Mouse (Mus musculus) hindbrain, embryonic 10.5 days (tissue): ENCODE measurements around the gene Cbarp. TPM values are rescaled to one million over a fixed set of nuclear protein-coding genes. Genes with fewer than 3 reads are reported as not detected.

Experiments
- polyA plus RNA-seq: library from polyadenylated mRNA; unstranded; fragments of >200 nt; fragmentation: Nextera tagmentation; extraction: Ambion mirVana; gene quantifications from 2 replicates; pipeline ENCODE4 v1.2.1, GENCODE M21; 2016

Gene Cbarp
- polyA plus RNA-seq, 1 experiment from 2014 or later, result 15.0 TPM

Other genes with a start within 250 kb of the Cbarp start
- not detected in 2 replicates for gene Cfd, start 250.0 kb downstream of the Cbarp start, polyA plus RNA-seq
- gene Med16, start 231.9 kb downstream of the Cbarp start, polyA plus RNA-seq, result 68.3 and 77.3 TPM in 2 replicates
- gene Gm26602, start 230.0 kb downstream of the Cbarp start, polyA plus RNA-seq, result 2.6 and 4.5 TPM in 2 replicates
- 0.72 and 0.80 TPM in 2 replicates for gene Kiss1r, start 223.9 kb downstream of the Cbarp start, polyA plus RNA-seq
- gene R3hdm4, start 219.6 kb downstream of the Cbarp start, polyA plus RNA-seq, result 130 and 152 TPM in 2 replicates
- 11.1 and 15.0 TPM in 2 replicates for gene Arid3a, start 213.8 kb downstream of the Cbarp start, polyA plus RNA-seq
- 128 and 140 TPM in 2 replicates for gene Wdr18, start 180.7 kb downstream of the Cbarp start, polyA plus RNA-seq
- gene Grin3b, start 170.1 kb downstream of the Cbarp start, polyA plus RNA-seq, result 0.35 TPM in 2 replicates
- 11.8 and 13.1 TPM in 2 replicates for gene Tmem259, start 156.5 kb downstream of the Cbarp start, polyA plus RNA-seq
- 201 and 223 TPM in 2 replicates for gene Cnn2, start 152.3 kb downstream of the Cbarp start, polyA plus RNA-seq
- 4.4 and 6.0 TPM in 2 replicates for gene Abca7, start 144.3 kb downstream of the Cbarp start, polyA plus RNA-seq
- gene Arhgap45, start 124.2 kb downstream of the Cbarp start, polyA plus RNA-seq, result 8.4 and 9.0 TPM in 2 replicates
- 261 and 268 TPM in 2 replicates for gene Polr2e, start 101.0 kb downstream of the Cbarp start, polyA plus RNA-seq
- 681 and 705 TPM in 2 replicates for gene Gpx4, start 93.7 kb downstream of the Cbarp start, polyA plus RNA-seq
- gene Sbno2, start 35.3 kb downstream of the Cbarp start, polyA plus RNA-seq, result 16.8 and 17.2 TPM in 2 replicates
- 18.5 and 21.1 TPM in 2 replicates for gene Stk11, start 25.0 kb downstream of the Cbarp start, polyA plus RNA-seq
- 484 and 504 TPM in 2 replicates for gene Atp5d, start 2.2 kb downstream of the Cbarp start, polyA plus RNA-seq
- 22.3 and 24.6 TPM in 2 replicates for gene Midn, start 7.4 kb upstream of the Cbarp start, polyA plus RNA-seq
- 95.3 and 153 TPM in 2 replicates for gene Cirbp, start 25.1 kb upstream of the Cbarp start, polyA plus RNA-seq
- 12.9 and 14.4 TPM in 2 replicates for gene 1600002K03Rik, start 32.1 kb upstream of the Cbarp start, polyA plus RNA-seq
- 41.3 and 43.7 TPM in 2 replicates for gene Efna2, start 38.6 kb upstream of the Cbarp start, polyA plus RNA-seq
- gene Mum1, start 85.6 kb upstream of the Cbarp start, polyA plus RNA-seq, result 63.6 and 102 TPM in 2 replicates
- gene Ndufs7, start 108.3 kb upstream of the Cbarp start, polyA plus RNA-seq, result 303 and 313 TPM in 2 replicates
- gene Gamt, start 120.2 kb upstream of the Cbarp start, polyA plus RNA-seq, result 38.3 and 45.1 TPM in 2 replicates
- 51.0 and 51.2 TPM in 2 replicates for gene Dazap1, start 120.7 kb upstream of the Cbarp start, polyA plus RNA-seq
- gene Rps15, start 151.6 kb upstream of the Cbarp start, polyA plus RNA-seq, result 971 and 1,039 TPM in 2 replicates
- 30.4 and 86.1 TPM in 2 replicates for gene Apc2, start 155.1 kb upstream of the Cbarp start, polyA plus RNA-seq
- 55.6 and 60.9 TPM in 2 replicates for gene 2310011J03Rik, start 179.7 kb upstream of the Cbarp start, polyA plus RNA-seq
- 3.3 and 3.9 TPM in 2 replicates for gene Pcsk4, start 188.7 kb upstream of the Cbarp start, polyA plus RNA-seq
- 7.2 and 11.2 TPM in 2 replicates for gene Reep6, start 189.1 kb upstream of the Cbarp start, polyA plus RNA-seq
- 0.45 and 1.3 TPM in 2 replicates for gene Adamtsl5, start 207.6 kb upstream of the Cbarp start, polyA plus RNA-seq
- 0.22 and 0.44 TPM in 2 replicates for gene Plk5, start 215.6 kb upstream of the Cbarp start, polyA plus RNA-seq
- gene Mex3d, start 246.8 kb upstream of the Cbarp start, polyA plus RNA-seq, result 7.2 and 8.8 TPM in 2 replicates